8 mouse cellular contexts compared by ENCODE assay signal in the genomic region with DNA sequence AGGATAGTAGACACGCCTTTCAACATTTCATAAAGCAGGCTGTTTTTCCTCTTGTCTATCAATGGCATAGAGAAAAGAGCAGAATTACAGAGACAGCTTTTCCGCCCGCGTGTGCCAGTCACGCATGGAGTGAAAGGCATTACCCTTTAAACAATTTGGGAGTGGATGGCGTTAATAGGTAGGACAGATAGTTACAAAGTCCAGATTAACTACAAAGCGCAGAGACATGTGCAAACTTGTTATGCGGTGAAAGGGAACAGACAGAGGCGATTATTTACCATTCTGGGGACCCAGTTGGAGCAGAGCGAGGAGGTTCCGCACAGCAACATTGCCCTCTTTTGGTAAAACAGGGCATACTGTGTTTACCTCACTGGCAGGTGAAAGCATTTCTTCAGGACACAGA.
DNase-seq lines count a peak whose midpoint lies in the region; ATAC-seq lines count a peak whose summit lies in the region.

No protein-coding gene starts in this region.

- ATAC-seq in liver, embryonic 13.5 days (ENCODE audit: low read depth): no peak
- peak; percentile 92 for ATAC-seq in neural tube, embryonic 14.5 days (ENCODE audit: low read depth)

- peak overlapping the region; percentile 32; the same call in 1 of the 2 replicates for H3K4me2 ChIP-seq in liver, embryonic 13.5 days
- peak overlapping the region; percentile 56 for H3K4me2 ChIP-seq in neural tube, embryonic 14.5 days (ENCODE audit: low read depth, low read length)

- H3K27me3 ChIP-seq in embryonic facial prominence, embryonic 10.5 days (replicated peaks; ENCODE audit: low read depth, poor library complexity, severe bottlenecking): 0 out of 2 replicates have a peak, but pooled peaks cover 3% of the 10 kb centered on the region
- H3K27me3 ChIP-seq in liver, embryonic 13.5 days: no peaks in the 10 kb centered on the region
- H3K27me3 ChIP-seq in neural tube, embryonic 14.5 days (ENCODE audit: control insufficient read depth, insufficient read depth, low read length): no peaks in the 10 kb centered on the region

- peak; percentile 6 for DNase-seq in thymus, postnatal 0 days (ENCODE audit: low spot score)
- DNase-seq in thymus, postnatal 10 days (ENCODE audit: low spot score in 2 of 2): no peak
- peak; percentile 64 for DNase-seq in embryonic facial prominence, embryonic 10.5 days (ENCODE audit: low spot score)
- peak; percentile 18 to 42 for DNase-seq in heart, postnatal 10 days
- DNase-seq in kidney, postnatal 4 days: peak; percentile 48 to 61
- DNase-seq in liver, embryonic 13.5 days: no peak
- DNase-seq in spleen, postnatal 10 days (ENCODE audit: low spot score in 2 of 2): no peak

- H3K4me3 ChIP-seq in embryonic facial prominence, embryonic 10.5 days: peak overlapping the region; percentile 49
- H3K4me3 ChIP-seq in liver, embryonic 13.5 days (replicated peaks): no peak overlapping the region; the same call in 1 of the 2 replicates
- H3K4me3 ChIP-seq in neural tube, embryonic 14.5 days (ENCODE audit: low read depth, low read length): peak overlapping the region; percentile 32

- no peak overlapping the region for H3K9ac ChIP-seq in liver, embryonic 13.5 days
- no peak overlapping the region; the same call in 1 of the 2 replicates for H3K9ac ChIP-seq in neural tube, embryonic 14.5 days (replicated peaks; ENCODE audit: low read depth, low read length)

- intact Hi-C loops in heart, postnatal 10 days (cut with DNase I): loop anchor here (2.0 kb wide), 1 partner anchor 1580 kb away; no protein-coding TSS in a partner anchor

- WGBS in embryonic facial prominence, embryonic 10.5 days: 10% methylated on average over 11 of the region's 11 CpGs
- 19% methylated on average over 11 of the region's 11 CpGs for WGBS in liver, embryonic 13.5 days (ENCODE audit: insufficient replicate concordance)
- 4% methylated on average over 11 of the region's 11 CpGs for WGBS in neural tube, embryonic 14.5 days

- peak overlapping the region; percentile 44; the same call in 1 of the 2 replicates for H3K27ac ChIP-seq in embryonic facial prominence, embryonic 10.5 days (replicated peaks)
- H3K27ac ChIP-seq in liver, embryonic 13.5 days: no peak overlapping the region
- H3K27ac ChIP-seq in neural tube, embryonic 14.5 days (ENCODE audit: low read depth, low read length): no peak overlapping the region

- H3K36me3 ChIP-seq in embryonic facial prominence, embryonic 10.5 days (replicated peaks): no peaks in the 10 kb centered on the region
- H3K36me3 ChIP-seq in liver, embryonic 13.5 days: no peaks in the 10 kb centered on the region
- no peaks in the 10 kb centered on the region for H3K36me3 ChIP-seq in neural tube, embryonic 14.5 days (ENCODE audit: control insufficient read depth, insufficient read depth, low read length)

- peaks cover 18% of the 10 kb centered on the region for H3K4me1 ChIP-seq in embryonic facial prominence, embryonic 10.5 days
- H3K4me1 ChIP-seq in liver, embryonic 13.5 days (replicated peaks): no peaks in the 10 kb centered on the region
- H3K4me1 ChIP-seq in neural tube, embryonic 14.5 days (ENCODE audit: control insufficient read depth, insufficient read depth, low read length): no peaks in the 10 kb centered on the region

- H3K9me3 ChIP-seq in embryonic facial prominence, embryonic 10.5 days: no peaks in the 10 kb centered on the region
- H3K9me3 ChIP-seq in liver, embryonic 13.5 days (replicated peaks): no peaks in the 10 kb centered on the region
- no peaks in the 10 kb centered on the region for H3K9me3 ChIP-seq in neural tube, embryonic 14.5 days (ENCODE audit: control insufficient read depth, low read length)

Comparison
In these comparisons a context has a peak if more than half of its experiments do, and no peak if none do; other contexts are left out.
1. DNase-seq: peak in thymus, postnatal 0 days (single experiment), embryonic facial prominence, embryonic 10.5 days (single experiment), heart, postnatal 10 days (2 of 2) and kidney, postnatal 4 days (2 of 2); none in thymus, postnatal 10 days (0 of 2), liver, embryonic 13.5 days (single experiment) and spleen, postnatal 10 days (0 of 2).